Mouse (Mus musculus) bone marrow, adult 2 months (tissue): ENCODE measurements around the gene Dmxl2. TPM values are rescaled to one million over a fixed set of nuclear protein-coding genes. Genes with fewer than 3 reads are reported as not detected.
A peak's percentile ranks its signal among the peaks of the same experiment; 100 is the strongest.

Source experiments
- H3K27ac ChIP-seq: fragments of 200-500 bp; 2 replicates; pipeline ENCODE4 v1.5.1; 2012; ENCODE audit warnings: low read depth, mild to moderate bottlenecking, control low read depth, inconsistent platforms, low read length; ENCODE audit not compliant: control insufficient read depth, poor library complexity, insufficient read depth
- H3K4me1 ChIP-seq: fragments of 200-500 bp; 2 replicates; pipeline ENCODE4 v1.6.1; 2011; ENCODE audit warnings: low read length; ENCODE audit not compliant: control insufficient read depth, insufficient read depth
- H3K4me3 ChIP-seq: fragments of 200-500 bp; replicated peaks from 2 replicates; pipeline ENCODE3; 2011; ENCODE audit warnings: mild to moderate bottlenecking, low read depth, low read length, control low read depth; ENCODE audit not compliant: control insufficient read depth
- CTCF ChIP-seq: fragments of 200-500 bp; IDR thresholded peaks from 2 replicates; pipeline ENCODE4 v1.5.1; 2011; ENCODE audit warnings: low read length, control low read depth; ENCODE audit not compliant: control insufficient read depth, insufficient read depth
- POLR2A ChIP-seq: fragments of 200-500 bp; IDR thresholded peaks from 2 replicates; pipeline ENCODE4 v1.6.1; 2011; ENCODE audit warnings: low read depth, mild to moderate bottlenecking, control low read depth, low read length, borderline replicate concordance; ENCODE audit not compliant: control insufficient read depth
- WGBS: fragments of 180-500 bp; shearing (Covaris S2); methylation state at CpG from one replicate; pipeline ENCODE4 v1.1.7; 2018; 5-methylcytosine and 5-hydroxymethylcytosine counted together
- polyA plus RNA-seq: library from polyadenylated mRNA; stranded (reverse); fragments of >200 nt; gene quantifications from 2 replicates; pipeline ENCODE4 v1.2.4, GENCODE M21; 2011; ENCODE audit warnings: low replicate concordance; ENCODE audit not compliant: missing spikeins, insufficient read depth, insufficient read length

The Dmxl2 gene
- polyA plus RNA-seq, 1 experiment: 8.4 TPM

GRCm38 (mm10) chr9:54489599-54489998, 11.8 kb downstream of the Dmxl2 start:
- Histone ChIP-seq H3K27ac (no peak overlapping the region), H3K4me3 (no peak overlapping the region), H3K4me1 (no peaks in the 10 kb centered on the region)
- WGBS: 23% methylated on average over 2 of the region's 2 CpGs
- TF ChIP-seq POLR2A: no peak
- no peak for TF ChIP-seq CTCF

DNA sequence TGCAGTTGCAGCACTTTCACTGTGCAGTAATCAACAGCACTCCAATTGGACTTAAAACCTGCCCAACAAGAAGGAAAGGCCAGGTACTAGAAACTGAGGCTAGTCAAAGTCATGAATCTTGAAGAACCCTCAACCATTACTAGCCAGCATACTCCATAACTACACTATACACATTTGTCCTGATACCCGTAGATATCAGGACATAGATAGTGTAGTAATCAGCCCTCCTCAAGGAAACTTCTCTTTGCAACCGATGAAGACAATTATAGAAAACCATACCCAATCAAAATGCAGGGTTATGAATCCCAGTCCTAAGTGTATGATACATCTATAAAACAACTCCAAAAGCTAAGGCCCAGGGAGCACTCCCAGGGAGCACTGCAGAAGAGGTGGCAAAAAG, 16.5 kb downstream of the Dmxl2 start:
- TF ChIP-seq CTCF (no peak), POLR2A (no peak)
- Histone ChIP-seq H3K27ac (no peak overlapping the region), H3K4me1 (no peaks in the 10 kb centered on the region), H3K4me3 (no peak overlapping the region)
- 74% methylated on average over 2 of the region's 2 CpGs for WGBS

DNA sequence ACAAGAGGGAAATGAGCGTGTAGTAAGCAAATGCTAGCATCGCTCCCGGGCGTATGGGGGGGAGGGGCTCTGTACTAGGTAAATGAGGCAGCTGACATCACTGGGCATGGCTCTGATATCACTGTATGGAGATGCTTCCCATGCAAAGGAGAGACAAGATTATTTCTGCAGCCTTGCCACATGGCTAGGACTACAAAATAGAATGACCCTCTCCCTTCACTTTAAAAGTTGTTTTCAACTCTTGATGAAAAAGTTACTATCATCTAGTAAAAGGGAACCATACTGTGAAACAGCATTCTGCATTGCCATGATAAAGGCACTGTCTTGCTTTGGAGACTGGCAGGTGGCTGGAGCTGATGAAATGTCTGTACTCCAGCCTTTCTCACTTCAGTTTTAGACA, 18.2 kb downstream of the Dmxl2 start:
- 59% methylated on average over 4 of the region's 4 CpGs for WGBS
- no peak overlapping the region for H3K4me3 ChIP-seq
- H3K4me1 ChIP-seq: no peaks in the 10 kb centered on the region; the same call in 1 of the 2 replicates
- TF ChIP-seq CTCF: no peak
- no peak for TF ChIP-seq POLR2A
- H3K27ac ChIP-seq: no peak overlapping the region

- 85% methylated on average over 4 of the region's 4 CpGs for WGBS
- TF ChIP-seq CTCF (no peak), POLR2A (no peak)
- Histone ChIP-seq H3K4me3 (no peak overlapping the region), H3K4me1 (no peaks in the 10 kb centered on the region; the same call in 1 of the 2 replicates), H3K27ac (no peak overlapping the region)
These were observed 18.7 kb downstream of the Dmxl2 start for GRCm38 (mm10) chr9:54482763-54483162.

GRCm38 (mm10) chr9:54479054-54479453, 22.4 kb downstream of the Dmxl2 start:
- H3K27ac ChIP-seq: no peak overlapping the region
- WGBS: 83% methylated on average over 1 of the region's 1 CpGs
- TF ChIP-seq CTCF: no peak
- no peak for TF ChIP-seq POLR2A
- no peak overlapping the region for H3K4me3 ChIP-seq
- no peaks in the 10 kb centered on the region; the same call in 1 of the 2 replicates for H3K4me1 ChIP-seq

- no peaks in the 10 kb centered on the region; the same call in 1 of the 2 replicates for H3K4me1 ChIP-seq
- WGBS: 46% methylated on average over 3 of the region's 3 CpGs
- H3K4me3 ChIP-seq: no peak overlapping the region
- H3K27ac ChIP-seq: no peak overlapping the region
- TF ChIP-seq CTCF: peak; percentile 11; the same call in 1 of the 2 replicates
- no peak for TF ChIP-seq POLR2A
These were observed 23.3 kb downstream of the Dmxl2 start for GRCm38 (mm10) chr9:54478117-54478516.

- WGBS: 71% methylated on average over 5 of the region's 5 CpGs
- TF ChIP-seq CTCF (no peak), POLR2A (no peak)
- Histone ChIP-seq H3K4me1 (no peaks in the 10 kb centered on the region; the same call in none of the 2 replicates), H3K27ac (no peak overlapping the region), H3K4me3 (no peak overlapping the region)
These were observed 26.9 kb downstream of the Dmxl2 start for GRCm38 (mm10) chr9:54474546-54474945.

GRCm38 (mm10) chr9:54474031-54474430, 27.4 kb downstream of the Dmxl2 start:
- TF ChIP-seq POLR2A (no peak), CTCF (no peak)
- 31% methylated on average over 4 of the region's 4 CpGs for whole genome bisulfite sequencing

DNA sequence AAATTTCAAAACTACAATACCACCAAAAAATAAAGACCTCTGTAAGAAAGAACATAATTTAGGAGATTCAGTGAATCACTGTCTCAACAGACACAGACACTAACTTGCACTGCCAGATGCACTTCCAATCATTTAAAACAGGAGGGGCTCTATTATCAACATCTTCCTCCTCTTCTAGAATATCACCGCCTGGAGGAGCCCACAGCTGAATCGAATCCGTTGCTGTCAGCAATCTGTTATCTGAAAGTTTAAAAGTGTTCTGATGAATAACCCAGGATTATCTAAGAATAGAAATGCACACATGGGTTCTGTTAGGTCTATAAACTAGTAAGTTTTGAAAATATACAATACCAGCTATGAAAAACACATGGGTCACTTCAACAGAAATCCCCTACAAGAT, 28.6 kb downstream of the Dmxl2 start:
- Histone ChIP-seq H3K4me1 (peaks cover 3% of the 10 kb centered on the region; the same call in 1 of the 2 replicates), H3K27ac (no peak overlapping the region), H3K4me3 (no peak overlapping the region)
- TF ChIP-seq CTCF: no peak
- TF ChIP-seq POLR2A: no peak
- WGBS: 61% methylated on average over 3 of the region's 3 CpGs

More at GRCm38 (mm10) chr9:54474031-54474430, 27.4 kb downstream of the Dmxl2 start:
- H3K4me1 ChIP-seq: no peaks in the 10 kb centered on the region; the same call in none of the 2 replicates
- no peak overlapping the region for H3K4me3 ChIP-seq
- no peak overlapping the region for H3K27ac ChIP-seq
